Mouse (Mus musculus) heart, adult 2 months (tissue): ENCODE results near the gene Ptpro.

Experiments used
- CTCF ChIP-seq: fragments of 200-600 bp; IDR thresholded peaks from 2 replicates; pipeline ENCODE4 v1.8.1; 2022; ENCODE audit warnings: antibody characterized with exemption, mild to moderate bottlenecking, moderate library complexity
- EP300 ChIP-seq: fragments of 200-500 bp; IDR thresholded peaks from 2 replicates; pipeline ENCODE4 v1.6.1; 2011; ENCODE audit warnings: low read depth, low read length, control low read depth; ENCODE audit not compliant: insufficient read depth
- POLR2A ChIP-seq: fragments of 200-500 bp; IDR thresholded peaks from 2 replicates; pipeline ENCODE4 v1.6.1; 2011; ENCODE audit warnings: mild to moderate bottlenecking, low read depth, low read length, control low read depth; ENCODE audit not compliant: insufficient read depth

DNA sequence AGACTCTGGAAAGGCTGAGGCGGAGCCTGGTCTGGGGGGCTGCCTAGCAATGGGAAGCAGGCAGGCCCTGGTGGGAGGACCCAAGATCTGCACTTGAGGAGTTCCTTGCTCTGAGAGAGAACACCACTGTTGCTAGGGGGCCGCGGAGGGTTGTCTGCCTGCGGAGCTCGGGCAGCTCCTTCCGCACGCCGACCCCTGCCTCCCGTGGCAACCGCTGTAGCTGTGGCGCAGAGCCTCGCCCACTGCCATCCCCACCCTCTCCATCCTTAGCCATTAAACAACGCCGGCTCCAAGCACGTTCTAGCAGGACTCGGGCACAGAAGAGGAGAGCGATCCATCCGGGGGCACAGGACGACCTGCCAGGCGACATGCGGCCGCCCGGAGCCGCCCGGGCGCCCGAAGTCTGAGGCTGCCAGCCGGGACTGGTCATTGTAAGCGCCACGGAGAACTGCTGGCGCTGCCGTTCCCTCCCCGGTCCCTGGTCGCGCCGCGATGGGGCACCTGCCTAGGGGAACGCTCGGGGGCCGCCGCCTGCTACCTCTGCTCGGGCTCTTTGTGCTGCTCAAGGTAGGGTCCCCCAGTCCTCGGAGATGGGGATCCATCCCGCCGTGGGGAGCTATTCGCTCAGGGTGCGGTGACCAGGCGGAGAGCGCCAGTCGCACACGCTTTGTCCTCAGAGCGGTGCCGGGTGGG lies at the start of gene Ptpro:
- no peak for TF ChIP-seq POLR2A
- no peak for TF ChIP-seq CTCF
- TF ChIP-seq EP300, result no peak
